Mouse (Mus musculus): ENCODE data around the gene Gpr183. TPM values are rescaled to one million over a fixed set of nuclear protein-coding genes. Genes with fewer than 3 reads are reported as not detected.

Gene Gpr183
- polyA plus RNA-seq, 1 experiment from 2014 or later: 2.7 TPM

DNA sequence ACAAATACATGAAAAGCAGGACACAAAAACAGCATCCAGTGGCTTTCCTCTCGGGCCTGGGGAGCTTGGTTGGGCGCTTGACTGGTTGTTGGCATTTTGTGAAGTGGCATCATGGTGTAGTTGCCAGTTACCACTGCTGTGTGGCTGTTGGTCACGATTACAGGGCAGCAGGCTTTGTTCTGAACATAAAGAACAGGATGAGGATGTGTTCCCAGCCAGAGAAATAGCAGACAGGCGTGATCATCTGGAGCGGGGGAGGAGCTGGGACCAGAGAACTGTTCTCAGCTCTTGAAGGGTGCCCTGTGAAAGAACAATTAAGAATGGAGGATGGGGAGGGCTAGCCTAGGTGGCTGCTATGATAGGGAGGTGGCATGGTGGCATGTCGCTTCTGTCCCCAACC lies 38.1 kb downstream of the Gpr183 start:
- no peak for ATAC-seq (ENCODE audit: low read depth)
- Histone ChIP-seq H3K27me3 (ENCODE audit: control insufficient read depth, insufficient read depth, low read depth, low read length) (no peaks in the 10 kb centered on the region), H3K9me3 (ENCODE audit: control insufficient read depth, low read length) (no peaks in the 10 kb centered on the region), H3K4me3 (ENCODE audit: low read length) (no peak overlapping the region), H3K9ac (ENCODE audit: low read length) (no peak overlapping the region), H3K4me1 (replicated peaks; ENCODE audit: control insufficient read depth, insufficient read depth, low read length) (no peaks in the 10 kb centered on the region; the same call in 1 of the 2 replicates), H3K27ac (ENCODE audit: low read length) (no peak overlapping the region), H3K4me2 (ENCODE audit: low read depth, low read length) (no peak overlapping the region), H3K36me3 (ENCODE audit: control insufficient read depth, insufficient read depth, low read length) (no peaks in the 10 kb centered on the region)
- 84% methylated on average over 6 of the region's 6 CpGs for WGBS

DNA sequence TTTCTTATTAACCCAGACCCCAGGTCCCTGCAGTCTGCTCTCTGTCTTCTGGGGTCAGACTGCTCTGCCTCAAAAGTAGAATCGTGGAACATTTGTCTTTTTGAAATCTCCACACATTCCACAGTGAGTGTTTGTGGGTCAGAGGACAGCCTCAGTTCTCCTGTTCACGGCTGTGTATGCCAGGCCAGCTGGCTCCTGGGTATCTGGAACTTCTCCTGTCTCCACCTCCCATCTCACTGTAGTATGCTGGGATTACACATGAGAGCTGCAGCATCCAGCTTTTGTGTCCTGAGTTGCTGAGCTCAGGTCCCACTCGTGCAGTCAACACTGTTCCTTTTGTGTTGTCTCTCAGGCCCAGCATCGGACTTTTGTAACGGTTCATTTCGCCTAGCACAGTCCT lies 40.1 kb downstream of the Gpr183 start:
- Histone ChIP-seq H3K9ac (ENCODE audit: low read length) (no peak overlapping the region), H3K27ac (ENCODE audit: low read length) (no peak overlapping the region), H3K36me3 (ENCODE audit: control insufficient read depth, insufficient read depth, low read length) (no peaks in the 10 kb centered on the region), H3K4me2 (ENCODE audit: low read depth, low read length) (no peak overlapping the region), H3K4me1 (replicated peaks; ENCODE audit: control insufficient read depth, insufficient read depth, low read length) (peaks cover 14% of the 10 kb centered on the region), H3K9me3 (ENCODE audit: control insufficient read depth, low read length) (no peaks in the 10 kb centered on the region), H3K27me3 (ENCODE audit: control insufficient read depth, insufficient read depth, low read depth, low read length) (no peaks in the 10 kb centered on the region), H3K4me3 (ENCODE audit: low read length) (no peak overlapping the region)
- WGBS: 45% methylated on average over 6 of the region's 6 CpGs
- ATAC-seq (ENCODE audit: low read depth): no peak

DNA sequence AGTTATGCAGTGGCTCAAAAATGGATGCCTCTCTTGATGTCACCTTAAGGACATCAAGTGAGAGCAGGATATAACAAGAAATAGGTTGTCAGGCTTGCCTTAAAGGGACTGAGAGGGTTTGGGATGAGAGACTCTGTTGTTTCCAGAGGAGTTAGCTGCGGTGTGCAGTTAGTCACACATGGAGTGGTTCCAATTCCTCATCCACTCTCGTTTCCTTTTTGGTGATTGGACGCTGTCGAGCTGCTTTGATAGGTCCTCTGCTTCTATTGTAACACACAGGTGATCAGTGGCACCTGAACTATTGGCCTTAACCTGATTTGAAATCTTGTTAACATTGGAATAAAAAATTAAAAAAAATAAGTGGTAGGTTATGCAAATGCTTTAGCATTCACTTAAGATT lies 42.3 kb downstream of the Gpr183 start:
- H3K4me1 ChIP-seq (replicated peaks; ENCODE audit: control insufficient read depth, insufficient read depth, low read length): peaks cover 14% of the 10 kb centered on the region
- H3K9me3 ChIP-seq (ENCODE audit: control insufficient read depth, low read length): no peaks in the 10 kb centered on the region
- H3K27me3 ChIP-seq (ENCODE audit: control insufficient read depth, insufficient read depth, low read depth, low read length): no peaks in the 10 kb centered on the region
- 62% methylated on average over 4 of the region's 4 CpGs for WGBS
- no peak overlapping the region for H3K4me2 ChIP-seq (ENCODE audit: low read depth, low read length)
- no peak for ATAC-seq (ENCODE audit: low read depth)
- no peaks in the 10 kb centered on the region for H3K36me3 ChIP-seq (ENCODE audit: control insufficient read depth, insufficient read depth, low read length)
- H3K4me3 ChIP-seq (ENCODE audit: low read length): no peak overlapping the region
- H3K9ac ChIP-seq (ENCODE audit: low read length): no peak overlapping the region
- no peak overlapping the region for H3K27ac ChIP-seq (ENCODE audit: low read length)

DNA sequence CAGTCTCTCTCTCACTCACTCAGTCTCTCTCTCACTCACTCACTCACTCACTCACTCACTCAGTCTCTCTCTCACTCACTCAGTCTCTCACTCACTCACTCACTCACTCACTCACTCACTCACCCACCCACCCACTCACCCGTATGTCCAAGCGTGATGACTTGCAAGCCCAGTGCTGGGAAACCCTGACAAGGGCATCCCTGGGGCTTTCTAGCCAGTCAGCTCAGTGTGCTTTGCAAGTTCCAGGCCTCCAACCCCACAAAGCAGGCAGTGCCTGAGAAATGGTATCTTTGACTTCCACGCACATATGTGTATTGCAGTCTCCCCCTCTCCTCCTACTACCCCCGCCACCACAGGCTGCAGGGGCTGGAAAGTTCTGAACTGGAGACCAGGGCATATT lies 43.0 kb downstream of the Gpr183 start:
- no peak overlapping the region for H3K9ac ChIP-seq (ENCODE audit: low read length)
- ATAC-seq (ENCODE audit: low read depth): no peak
- H3K27me3 ChIP-seq (ENCODE audit: control insufficient read depth, insufficient read depth, low read depth, low read length): no peaks in the 10 kb centered on the region
- no peak overlapping the region for H3K4me3 ChIP-seq (ENCODE audit: low read length)
- no peak overlapping the region for H3K4me2 ChIP-seq (ENCODE audit: low read depth, low read length)
- H3K27ac ChIP-seq (ENCODE audit: low read length): no peak overlapping the region
- H3K9me3 ChIP-seq (ENCODE audit: control insufficient read depth, low read length): no peaks in the 10 kb centered on the region
- peaks cover 14% of the 10 kb centered on the region for H3K4me1 ChIP-seq (replicated peaks; ENCODE audit: control insufficient read depth, insufficient read depth, low read length)
- H3K36me3 ChIP-seq (ENCODE audit: control insufficient read depth, insufficient read depth, low read length): no peaks in the 10 kb centered on the region
- WGBS: 81% methylated on average over 4 of the region's 4 CpGs

DNA sequence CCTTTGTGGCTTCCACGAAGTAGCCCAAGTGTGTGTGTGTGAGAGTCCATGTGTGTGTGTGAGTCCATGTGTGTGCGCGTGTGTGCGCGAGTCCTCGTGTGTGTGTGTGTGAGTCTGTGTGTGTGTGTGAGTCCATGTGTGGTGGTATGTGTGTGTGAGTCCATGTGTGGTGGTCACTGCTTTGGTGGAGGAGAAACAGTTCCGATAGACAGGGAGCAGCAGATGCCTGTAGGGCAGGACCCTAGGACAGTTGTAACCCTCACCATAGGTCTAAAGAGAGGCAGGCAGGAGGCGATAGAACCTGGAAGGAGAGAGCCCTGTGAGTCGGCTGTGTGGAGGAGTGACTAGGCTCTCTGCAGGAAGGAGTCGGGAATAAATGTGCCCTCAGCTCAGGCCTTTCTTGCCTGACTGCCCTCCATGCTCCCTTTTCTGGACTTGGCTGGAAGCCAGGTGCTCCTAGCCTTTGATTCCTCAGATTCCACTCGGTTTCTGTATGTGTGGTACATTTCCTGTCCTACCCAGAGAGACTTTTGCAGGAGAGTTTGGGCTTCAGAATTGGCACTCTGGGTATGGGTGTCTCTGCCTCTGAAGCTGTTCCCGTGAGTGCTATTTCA lies 44.4 kb downstream of the Gpr183 start:
- no peak overlapping the region for H3K4me3 ChIP-seq (ENCODE audit: low read length)
- 0 out of 2 replicates have a peak overlapping the region, but pooled peaks have one; percentile 21 for H3K9ac ChIP-seq (ENCODE audit: low read length)
- H3K4me1 ChIP-seq (replicated peaks; ENCODE audit: control insufficient read depth, insufficient read depth, low read length): peaks cover 14% of the 10 kb centered on the region
- no peak overlapping the region for H3K4me2 ChIP-seq (ENCODE audit: low read depth, low read length)
- H3K27me3 ChIP-seq (ENCODE audit: control insufficient read depth, insufficient read depth, low read depth, low read length): no peaks in the 10 kb centered on the region
- WGBS: 61% methylated on average over 12 of the region's 12 CpGs
- ATAC-seq (ENCODE audit: low read depth): peak; percentile 39
- no peaks in the 10 kb centered on the region for H3K9me3 ChIP-seq (ENCODE audit: control insufficient read depth, low read length)
- H3K27ac ChIP-seq (ENCODE audit: low read length): peak overlapping the region; percentile 27; the same call in 1 of the 2 replicates
- H3K36me3 ChIP-seq (ENCODE audit: control insufficient read depth, insufficient read depth, low read length): no peaks in the 10 kb centered on the region

DNA sequence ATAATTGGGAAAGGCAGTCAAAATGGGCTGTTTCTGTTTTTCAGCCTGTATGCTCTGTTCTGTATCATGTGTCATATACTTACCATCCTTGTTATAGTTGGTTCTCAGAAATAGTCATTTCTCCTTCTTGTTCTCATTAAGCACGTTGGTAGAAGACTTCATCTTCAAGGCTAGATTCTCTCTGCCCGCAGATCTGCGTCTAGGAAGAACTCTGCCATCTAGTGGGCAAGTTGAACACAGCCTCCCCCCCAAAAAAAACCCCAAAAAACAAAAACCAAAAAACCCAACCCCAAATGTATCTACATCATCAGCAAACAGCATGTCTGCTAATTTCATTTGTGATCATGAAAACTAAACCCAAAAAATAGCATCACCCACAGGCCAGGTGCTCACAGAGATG lies 45.2 kb downstream of the Gpr183 start:
- Histone ChIP-seq H3K4me3 (ENCODE audit: low read length) (no peak overlapping the region), H3K27ac (ENCODE audit: low read length) (no peak overlapping the region), H3K4me1 (replicated peaks; ENCODE audit: control insufficient read depth, insufficient read depth, low read length) (peaks cover 14% of the 10 kb centered on the region), H3K4me2 (ENCODE audit: low read depth, low read length) (no peak overlapping the region), H3K36me3 (ENCODE audit: control insufficient read depth, insufficient read depth, low read length) (no peaks in the 10 kb centered on the region), H3K27me3 (ENCODE audit: control insufficient read depth, insufficient read depth, low read depth, low read length) (no peaks in the 10 kb centered on the region), H3K9me3 (ENCODE audit: control insufficient read depth, low read length) (no peaks in the 10 kb centered on the region), H3K9ac (ENCODE audit: low read length) (no peak overlapping the region)
- ATAC-seq (ENCODE audit: low read depth): no peak
- WGBS: 21% methylated on average over 3 of the region's 3 CpGs

DNA sequence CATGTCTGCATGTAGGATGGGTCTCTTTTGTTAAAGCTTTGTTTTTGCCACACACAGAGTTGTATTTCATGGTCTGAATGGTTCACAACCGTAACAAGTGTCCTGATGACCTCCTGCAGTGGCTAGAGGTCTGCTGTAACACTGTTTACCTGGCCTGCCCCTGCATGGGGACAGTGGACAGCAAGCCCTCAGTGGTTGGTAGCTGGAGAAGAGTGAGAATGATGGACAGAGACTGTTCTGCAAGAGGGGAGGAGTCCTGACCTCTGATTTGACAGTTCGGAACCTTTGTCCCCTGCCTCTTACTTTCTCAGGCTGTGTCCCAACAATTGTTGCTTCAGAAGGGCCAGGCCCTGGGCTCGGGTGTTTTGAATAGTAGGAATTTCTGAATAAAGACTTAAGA lies 46.7 kb downstream of the Gpr183 start:
- H3K36me3 ChIP-seq (ENCODE audit: control insufficient read depth, insufficient read depth, low read length): no peaks in the 10 kb centered on the region
- ATAC-seq (ENCODE audit: low read depth): no peak
- H3K9ac ChIP-seq (ENCODE audit: low read length): no peak overlapping the region
- H3K4me2 ChIP-seq (ENCODE audit: low read depth, low read length): no peak overlapping the region
- H3K4me1 ChIP-seq (replicated peaks; ENCODE audit: control insufficient read depth, insufficient read depth, low read length): peaks cover 14% of the 10 kb centered on the region
- H3K4me3 ChIP-seq (ENCODE audit: low read length): no peak overlapping the region
- H3K27ac ChIP-seq (ENCODE audit: low read length): no peak overlapping the region
- 77% methylated on average over 3 of the region's 3 CpGs for WGBS
- H3K9me3 ChIP-seq (ENCODE audit: control insufficient read depth, low read length): no peaks in the 10 kb centered on the region
- H3K27me3 ChIP-seq (ENCODE audit: control insufficient read depth, insufficient read depth, low read depth, low read length): no peaks in the 10 kb centered on the region

DNA sequence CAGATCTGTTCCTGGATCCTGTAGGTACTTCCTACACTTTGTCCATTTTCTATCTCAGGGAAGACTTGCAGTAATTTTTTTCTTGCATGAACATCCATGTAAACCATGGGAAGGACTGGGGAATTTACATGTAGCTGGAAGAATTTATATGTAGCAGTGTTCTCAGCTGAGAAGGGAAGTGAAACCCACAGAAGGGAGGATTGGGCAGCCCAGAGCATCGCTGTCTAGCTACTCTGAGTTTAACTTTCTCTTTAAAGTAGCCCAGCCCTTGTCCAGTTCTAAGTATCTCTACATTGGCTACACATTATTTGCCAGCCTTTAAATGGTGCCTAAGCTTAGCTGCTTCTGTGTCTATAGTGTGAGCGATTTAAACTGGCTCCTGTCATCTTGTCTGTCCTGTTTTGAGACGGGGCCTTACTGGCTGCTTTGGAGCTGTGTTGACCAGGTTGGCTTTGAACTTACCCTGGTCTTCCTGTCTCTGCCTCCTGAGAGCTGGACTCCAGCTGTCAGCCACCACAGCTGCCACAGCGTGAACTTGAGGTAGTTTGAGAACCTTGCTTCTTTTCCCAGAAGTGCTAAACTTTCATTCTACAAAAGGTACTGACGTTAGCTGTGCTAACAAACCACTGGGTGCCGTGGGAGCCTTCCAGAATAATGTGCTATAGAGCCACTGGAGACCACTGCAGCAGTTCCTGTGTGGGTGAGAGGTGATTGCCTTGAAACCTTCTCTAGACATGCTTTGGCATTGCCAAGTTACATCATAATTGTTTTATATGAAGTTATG lies 48.5 kb downstream of the Gpr183 start:
- no peak overlapping the region for H3K27ac ChIP-seq (ENCODE audit: low read length)
- no peaks in the 10 kb centered on the region for H3K27me3 ChIP-seq (ENCODE audit: control insufficient read depth, insufficient read depth, low read depth, low read length)
- H3K4me1 ChIP-seq (replicated peaks; ENCODE audit: control insufficient read depth, insufficient read depth, low read length): peaks cover 14% of the 10 kb centered on the region
- no peaks in the 10 kb centered on the region for H3K36me3 ChIP-seq (ENCODE audit: control insufficient read depth, insufficient read depth, low read length)
- no peak overlapping the region for H3K4me3 ChIP-seq (ENCODE audit: low read length)
- H3K9me3 ChIP-seq (ENCODE audit: control insufficient read depth, low read length): no peaks in the 10 kb centered on the region
- ATAC-seq (ENCODE audit: low read depth): no peak
- H3K9ac ChIP-seq (ENCODE audit: low read length): no peak overlapping the region
- 80% methylated on average over 6 of the region's 6 CpGs for WGBS
- H3K4me2 ChIP-seq (ENCODE audit: low read depth, low read length): no peak overlapping the region

DNA sequence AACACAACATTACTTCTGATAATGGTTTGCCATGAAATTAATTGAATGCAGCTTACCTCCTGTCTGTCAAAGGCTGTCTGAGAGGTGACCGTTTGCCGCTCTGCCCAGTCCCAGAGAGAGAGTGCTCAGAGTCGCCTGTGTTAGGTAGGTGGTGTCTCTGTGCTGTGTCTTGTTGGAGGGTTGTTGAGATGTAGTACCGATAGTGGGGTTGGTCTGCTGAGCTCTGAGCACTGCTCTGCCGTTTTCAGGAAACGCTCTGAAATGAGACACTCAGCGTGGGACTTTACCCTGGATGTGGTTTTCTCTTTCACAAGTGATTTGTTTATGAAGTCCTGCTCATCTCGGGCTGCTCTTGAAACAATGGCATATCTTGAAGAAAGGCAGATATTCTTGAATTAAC lies 49.4 kb downstream of the Gpr183 start, which contains the start of gene Gpr18:
Gene Gpr18 (minus strand): TSS at position 161 of the 400 bp plus-strand sequence.
- peaks cover 6% of the 10 kb centered on the region for H3K4me1 ChIP-seq (replicated peaks; ENCODE audit: control insufficient read depth, insufficient read depth, low read length)
- 72% methylated on average over 8 of the region's 8 CpGs for WGBS
- no peak within 1 kb of the TSS for H3K4me2 ChIP-seq (ENCODE audit: low read depth, low read length)
- no peaks in the 10 kb centered on the region for H3K27me3 ChIP-seq (ENCODE audit: control insufficient read depth, insufficient read depth, low read depth, low read length)
- no peak within 1 kb of the TSS for H3K27ac ChIP-seq (ENCODE audit: low read length)
- H3K9me3 ChIP-seq (ENCODE audit: control insufficient read depth, low read length): no peaks in the 10 kb centered on the region
- no peak for ATAC-seq (ENCODE audit: low read depth)
- H3K4me3 ChIP-seq (ENCODE audit: low read length): no peak within 1 kb of the TSS
- no peak within 1 kb of the TSS for H3K9ac ChIP-seq (ENCODE audit: low read length)
- H3K36me3 ChIP-seq (ENCODE audit: control insufficient read depth, insufficient read depth, low read length): no peaks in the 10 kb centered on the region

All from lung, embryonic 16.5 days (tissue).